Mouse (Mus musculus) layer of hippocampus, postnatal 10 days (tissue): ENCODE measurements at regions not wholly inside any gene's neighbourhood (a gene's known extent, or its start where the extent isn't known, plus 50 kb on each side); places are given as distances from the start of the nearest gene placed in this dataset.

Source experiments
- DNase-seq, 2 experiments: peaks; one replicate each; pipeline ENCODE4 v3.0.0; 2021; ENCODE audit warnings: low spot score in 2 of 2

- no peak for DNase-seq
These were observed 342.1 kb upstream of the Pmfbp1 start for GRCm38 (mm10) chr8:109151711-109152110.

GRCm38 (mm10) chr8:109155489-109155888, 338.3 kb upstream of the Pmfbp1 start:
- DNase-seq, result no peak

- no peak for DNase-seq
These were observed 337.8 kb upstream of the Pmfbp1 start for GRCm38 (mm10) chr8:109156016-109156415.

GRCm38 (mm10) chr8:109172701-109173100, 321.1 kb upstream of the Pmfbp1 start:
- no peak for DNase-seq

- peak; percentile 72 to 81 for DNase-seq
These were observed 308.1 kb upstream of the Pmfbp1 start for GRCm38 (mm10) chr8:109185558-109186198.

GRCm38 (mm10) chr8:109187617-109188016, 306.2 kb upstream of the Pmfbp1 start:
- no peak for DNase-seq

GRCm38 (mm10) chr8:109214247-109214646, 279.6 kb upstream of the Pmfbp1 start:
- no peak for DNase-seq

- DNase-seq, result no peak
These were observed 277.5 kb upstream of the Pmfbp1 start for GRCm38 (mm10) chr8:109216318-109216717.

- DNase-seq, result no peak
These were observed 276.5 kb upstream of the Pmfbp1 start for GRCm38 (mm10) chr8:109217326-109217725.

GRCm38 (mm10) chr8:109232281-109233234, 261.3 kb upstream of the Pmfbp1 start:
- DNase-seq, result peak in 1 of 2 experiments; percentile 11

- no peak for DNase-seq
These were observed 248.3 kb upstream of the Pmfbp1 start for GRCm38 (mm10) chr8:109245526-109245925.

GRCm38 (mm10) chr8:109247875-109248274, 246.0 kb upstream of the Pmfbp1 start:
- peak in 1 of 2 experiments; percentile 32 for DNase-seq

GRCm38 (mm10) chr8:109248356-109248755, 245.5 kb upstream of the Pmfbp1 start:
- DNase-seq, result no peak

GRCm38 (mm10) chr8:109249256-109249655, 244.6 kb upstream of the Pmfbp1 start:
- DNase-seq, result peak in 1 of 2 experiments; percentile 22

GRCm38 (mm10) chr8:109249691-109250090, 244.1 kb upstream of the Pmfbp1 start:
- DNase-seq, result peak in 1 of 2 experiments; percentile 17

- DNase-seq, result peak in 1 of 2 experiments; percentile 12
These were observed 243.3 kb upstream of the Pmfbp1 start for GRCm38 (mm10) chr8:109250551-109250950.

GRCm38 (mm10) chr8:109251360-109251798, 242.4 kb upstream of the Pmfbp1 start:
- peak; percentile 54 to 66 for DNase-seq

- DNase-seq, result no peak
These were observed 241.4 kb upstream of the Pmfbp1 start for GRCm38 (mm10) chr8:109252404-109252803.

GRCm38 (mm10) chr8:109279129-109279528, 214.7 kb upstream of the Pmfbp1 start:
- DNase-seq, result peak; percentile 33 to 45

- no peak for DNase-seq
These were observed 213.3 kb upstream of the Pmfbp1 start for GRCm38 (mm10) chr8:109280540-109280939.

- no peak for DNase-seq
These were observed 212.2 kb upstream of the Pmfbp1 start for GRCm38 (mm10) chr8:109281598-109281997.
